Comparison of ENCODE assay signal across 8 mouse cellular contexts in genomic region chr4:24720834-24721233, GRCm38 (mm10).
DNase-seq lines count a peak whose midpoint lies in the region; ATAC-seq and TF ChIP-seq lines count a peak whose summit lies in the region.

No protein-coding gene starts in this region.

- ATAC-seq in forebrain, embryonic 16.5 days, result peak; percentile 80
- peak; percentile 73; the same call in 1 of the 2 replicates for ATAC-seq in neural tube, embryonic 15.5 days (ENCODE audit: low FRiP score)

- no peaks in the 10 kb centered on the region for H3K9me3 ChIP-seq in forebrain, embryonic 16.5 days (ENCODE audit: control insufficient read depth, low read length)
- no peaks in the 10 kb centered on the region for H3K9me3 ChIP-seq in neural tube, embryonic 15.5 days (replicated peaks)

- H3K27ac ChIP-seq in thymus, adult 2 months (ENCODE audit: control insufficient read depth, insufficient read depth, low read length), result no peak overlapping the region
- no peak overlapping the region for H3K27ac ChIP-seq in forebrain, embryonic 16.5 days (ENCODE audit: low read length)
- H3K27ac ChIP-seq in neural tube, embryonic 15.5 days (replicated peaks), result no peak overlapping the region

- no peak overlapping the region for H3K9ac ChIP-seq in forebrain, embryonic 16.5 days (replicated peaks; ENCODE audit: low read depth, low read length)
- no peak overlapping the region for H3K9ac ChIP-seq in neural tube, embryonic 15.5 days (replicated peaks)

- no peak for TF ChIP-seq POLR2A in thymus, adult 2 months (IDR thresholded peaks at IDR 0.05; ENCODE audit: control insufficient read depth, extremely low read depth, insufficient read depth, low read length, poor library complexity)

- no peaks in the 10 kb centered on the region for H3K27me3 ChIP-seq in thymus, adult 2 months (ENCODE audit: control insufficient read depth, insufficient read depth, low read length)
- no peaks in the 10 kb centered on the region for H3K27me3 ChIP-seq in forebrain, embryonic 16.5 days (replicated peaks; ENCODE audit: control insufficient read depth, insufficient read depth, low read length)
- no peaks in the 10 kb centered on the region for H3K27me3 ChIP-seq in neural tube, embryonic 15.5 days (replicated peaks)

- DNase-seq in thymus, adult 2 months, result peak; percentile 4
- no peak for DNase-seq in thymus, postnatal 25 days
- peak; percentile 9 for DNase-seq in c-Kit-positive CD71-positive TER-119-negative erythroid progenitor cells, embryonic 14.5 days (ENCODE audit: low read depth)
- peak; percentile 63 to 71 for DNase-seq in kidney, adult 8-10 months
- peak; percentile 21 to 52 for DNase-seq in left cerebral cortex, postnatal 36 days (ENCODE audit: low spot score in 2 of 2)
- no peak for DNase-seq in natural killer cell, adult 2 months (ENCODE audit: low spot score in 2 of 2)

- intact Hi-C loops in left cerebral cortex, postnatal 36 days (cut with DNase I), result loop anchor here (1.0 kb wide), 1 partner anchor 176 kb away; no protein-coding TSS in a partner anchor

- 41% methylated on average over 3 of the region's 3 CpGs for WGBS in thymus, adult 2 months
- 33% methylated on average over 3 of the region's 3 CpGs for WGBS in forebrain, embryonic 16.5 days
- 33% methylated on average over 3 of the region's 3 CpGs for whole genome bisulfite sequencing in neural tube, embryonic 15.5 days

- no peaks in the 10 kb centered on the region for H3K36me3 ChIP-seq in thymus, adult 2 months (ENCODE audit: control insufficient read depth, insufficient read depth, low read length)
- H3K36me3 ChIP-seq in forebrain, embryonic 16.5 days (ENCODE audit: control insufficient read depth, insufficient read depth), result no peaks in the 10 kb centered on the region
- H3K36me3 ChIP-seq in neural tube, embryonic 15.5 days, result no peaks in the 10 kb centered on the region

- H3K4me3 ChIP-seq in thymus, adult 2 months (ENCODE audit: control insufficient read depth, insufficient read depth, low read length), result no peak overlapping the region
- H3K4me3 ChIP-seq in forebrain, embryonic 16.5 days (replicated peaks; ENCODE audit: low read length), result no peak overlapping the region
- no peak overlapping the region for H3K4me3 ChIP-seq in neural tube, embryonic 15.5 days (replicated peaks)

- H3K4me2 ChIP-seq in forebrain, embryonic 16.5 days (ENCODE audit: low read length), result no peak overlapping the region
- H3K4me2 ChIP-seq in neural tube, embryonic 15.5 days, result no peak overlapping the region

- TF ChIP-seq CTCF in thymus, adult 2 months (IDR thresholded peaks at IDR 0.05; ENCODE audit: borderline replicate concordance, control insufficient read depth, extremely low read depth, insufficient read depth, low read length, poor library complexity), result no peak

- no peaks in the 10 kb centered on the region for H3K4me1 ChIP-seq in thymus, adult 2 months (replicated peaks; ENCODE audit: control insufficient read depth, insufficient read depth, low read length)
- H3K4me1 ChIP-seq in forebrain, embryonic 16.5 days (replicated peaks; ENCODE audit: control insufficient read depth, insufficient read depth, low read length), result no peaks in the 10 kb centered on the region
- no peaks in the 10 kb centered on the region for H3K4me1 ChIP-seq in neural tube, embryonic 15.5 days

Comparison
In these comparisons a context has a peak if more than half of its experiments do, and no peak if none do; other contexts are left out.
1. DNase-seq: peak in thymus, adult 2 months (single experiment), c-Kit-positive CD71-positive TER-119-negative erythroid progenitor cells, embryonic 14.5 days (single experiment), kidney, adult 8-10 months (2 of 2) and left cerebral cortex, postnatal 36 days (2 of 2); none in thymus, postnatal 25 days (single experiment) and natural killer cell, adult 2 months (0 of 2).